Mouse (Mus musculus): ENCODE data around the gene Col13a1. TPM values are rescaled to one million over a fixed set of nuclear protein-coding genes. Genes with fewer than 3 reads are reported as not detected.

Gene Col13a1
- polyA plus RNA-seq, 2 experiments: 5.5 to 10.2 TPM

- H3K9me3 ChIP-seq (ENCODE audit: control insufficient read depth, low read length): no peaks in the 10 kb centered on the region
- H3K4me3 ChIP-seq (replicated peaks; ENCODE audit: low read length): no peak overlapping the region
- no peak overlapping the region for H3K27ac ChIP-seq (replicated peaks; ENCODE audit: low read depth, low read length)
- H3K36me3 ChIP-seq (ENCODE audit: control insufficient read depth, insufficient read depth, low read length): no peaks in the 10 kb centered on the region
- no peaks in the 10 kb centered on the region for H3K4me1 ChIP-seq (ENCODE audit: control insufficient read depth, insufficient read depth, low read length)
- no peak for DNase-seq (ENCODE audit: low spot score)
- H3K27me3 ChIP-seq (ENCODE audit: control insufficient read depth, insufficient read depth, low read length): no peaks in the 10 kb centered on the region
- peak; percentile 82 for ATAC-seq (ENCODE audit: low FRiP score, low read depth)
- WGBS: 11% methylated on average over 10 of the region's 10 CpGs
- no peak overlapping the region for H3K9ac ChIP-seq (ENCODE audit: low read depth, low read length, severe bottlenecking)
- no peak overlapping the region for H3K4me2 ChIP-seq (replicated peaks; ENCODE audit: low read depth, low read length, severe bottlenecking)
- TF ChIP-seq POLR2A (IDR thresholded peaks at IDR 0.05; ENCODE audit: borderline replicate concordance, extremely low read depth, insufficient read depth, insufficient read length): no peak
Observed at GRCm38 (mm10) chr10:61943480-61943879, 35.4 kb downstream of the Col13a1 start.

GRCm38 (mm10) chr10:61942719-61943118, 36.2 kb downstream of the Col13a1 start:
- TF ChIP-seq POLR2A (IDR thresholded peaks at IDR 0.05; ENCODE audit: borderline replicate concordance, extremely low read depth, insufficient read depth, insufficient read length): no peak
- DNase-seq (ENCODE audit: low spot score) (no peak), ATAC-seq (ENCODE audit: low FRiP score, low read depth) (no peak)
- WGBS: 57% methylated on average over 2 of the region's 2 CpGs
- H3K9me3 ChIP-seq (ENCODE audit: control insufficient read depth, low read length): no peaks in the 10 kb centered on the region
- no peak overlapping the region for H3K27ac ChIP-seq (replicated peaks; ENCODE audit: low read depth, low read length)
- H3K4me2 ChIP-seq (replicated peaks; ENCODE audit: low read depth, low read length, severe bottlenecking): no peak overlapping the region
- H3K4me3 ChIP-seq (replicated peaks; ENCODE audit: low read length): no peak overlapping the region
- no peaks in the 10 kb centered on the region for H3K36me3 ChIP-seq (ENCODE audit: control insufficient read depth, insufficient read depth, low read length)
- no peak overlapping the region for H3K9ac ChIP-seq (ENCODE audit: low read depth, low read length, severe bottlenecking)
- no peaks in the 10 kb centered on the region for H3K27me3 ChIP-seq (ENCODE audit: control insufficient read depth, insufficient read depth, low read length)
- no peaks in the 10 kb centered on the region for H3K4me1 ChIP-seq (ENCODE audit: control insufficient read depth, insufficient read depth, low read length)

GRCm38 (mm10) chr10:61936211-61937121, 42.4 kb downstream of the Col13a1 start:
- H3K27me3 ChIP-seq (ENCODE audit: control insufficient read depth, insufficient read depth, low read length): no peaks in the 10 kb centered on the region
- H3K4me2 ChIP-seq (replicated peaks; ENCODE audit: low read depth, low read length, severe bottlenecking): peak overlapping the region; percentile 38
- peak overlapping the region; percentile 17 for H3K4me3 ChIP-seq (replicated peaks; ENCODE audit: low read length)
- WGBS: 2% methylated on average over 25 of the region's 28 CpGs
- TF ChIP-seq POLR2A (IDR thresholded peaks at IDR 0.05; ENCODE audit: borderline replicate concordance, extremely low read depth, insufficient read depth, insufficient read length): no peak
- H3K27ac ChIP-seq (replicated peaks; ENCODE audit: low read depth, low read length): no peak overlapping the region
- no peaks in the 10 kb centered on the region for H3K9me3 ChIP-seq (ENCODE audit: control insufficient read depth, low read length)
- ATAC-seq (ENCODE audit: low FRiP score, low read depth) (peak; percentile 67; the same call in 1 of the 2 replicates), DNase-seq (ENCODE audit: low spot score) (no peak)
- no peak overlapping the region; the same call in 1 of the 2 replicates for H3K9ac ChIP-seq (ENCODE audit: low read depth, low read length, severe bottlenecking)
- H3K4me1 ChIP-seq (ENCODE audit: control insufficient read depth, insufficient read depth, low read length): peaks cover 18% of the 10 kb centered on the region
- no peaks in the 10 kb centered on the region for H3K36me3 ChIP-seq (ENCODE audit: control insufficient read depth, insufficient read depth, low read length)

- no peak for TF ChIP-seq POLR2A (IDR thresholded peaks at IDR 0.05; ENCODE audit: borderline replicate concordance, extremely low read depth, insufficient read depth, insufficient read length)
- H3K9ac ChIP-seq (ENCODE audit: low read depth, low read length, severe bottlenecking): no peak overlapping the region
- ATAC-seq (ENCODE audit: low FRiP score, low read depth) (no peak), DNase-seq (ENCODE audit: low spot score) (no peak)
- H3K9me3 ChIP-seq (ENCODE audit: control insufficient read depth, low read length): no peaks in the 10 kb centered on the region
- H3K4me1 ChIP-seq (ENCODE audit: control insufficient read depth, insufficient read depth, low read length): peaks cover 26% of the 10 kb centered on the region
- H3K27me3 ChIP-seq (ENCODE audit: control insufficient read depth, insufficient read depth, low read length): no peaks in the 10 kb centered on the region
- 44% methylated on average over 5 of the region's 6 CpGs for WGBS
- H3K27ac ChIP-seq (replicated peaks; ENCODE audit: low read depth, low read length): no peak overlapping the region
- H3K4me3 ChIP-seq (replicated peaks; ENCODE audit: low read length): no peak overlapping the region
- no peaks in the 10 kb centered on the region for H3K36me3 ChIP-seq (ENCODE audit: control insufficient read depth, insufficient read depth, low read length)
- H3K4me2 ChIP-seq (replicated peaks; ENCODE audit: low read depth, low read length, severe bottlenecking): no peak overlapping the region
Observed at GRCm38 (mm10) chr10:61931678-61932077, 47.2 kb downstream of the Col13a1 start.

GRCm38 (mm10) chr10:61929901-61930300, 49.0 kb downstream of the Col13a1 start:
- no peak for ATAC-seq (ENCODE audit: low FRiP score, low read depth)
- Histone ChIP-seq H3K9me3 (ENCODE audit: control insufficient read depth, low read length) (no peaks in the 10 kb centered on the region), H3K9ac (ENCODE audit: low read depth, low read length, severe bottlenecking) (no peak overlapping the region), H3K27ac (replicated peaks; ENCODE audit: low read depth, low read length) (no peak overlapping the region), H3K4me2 (replicated peaks; ENCODE audit: low read depth, low read length, severe bottlenecking) (no peak overlapping the region), H3K4me1 (ENCODE audit: control insufficient read depth, insufficient read depth, low read length) (peaks cover 14% of the 10 kb centered on the region), H3K36me3 (ENCODE audit: control insufficient read depth, insufficient read depth, low read length) (no peaks in the 10 kb centered on the region), H3K4me3 (replicated peaks; ENCODE audit: low read length) (no peak overlapping the region), H3K27me3 (ENCODE audit: control insufficient read depth, insufficient read depth, low read length) (no peaks in the 10 kb centered on the region)
- TF ChIP-seq POLR2A (IDR thresholded peaks at IDR 0.05; ENCODE audit: borderline replicate concordance, extremely low read depth, insufficient read depth, insufficient read length): no peak
- 35% methylated on average over 6 of the region's 6 CpGs for WGBS
- DNase-seq (ENCODE audit: low spot score): no peak

All from limb, embryonic 14.5 days (tissue).